ENCODE assay signal across 16 mouse cellular contexts in genomic region chr2:72173844-72174243, GRCm38 (mm10).
"Had no signal": no experiment of that assay in that cellular context is flagged by ENCODE, and none has a peak within 500 bp of the region (broad histone marks: within the 10 kb centered on the region; RNA-seq: fewer than 3 reads in every experiment).

No protein-coding gene starts in this region.

- H3K4me2 ChIP-seq: limb, embryonic 12.5 days; limb, embryonic 15.5 days; midbrain, embryonic 11.5 days had no signal

- H3K27me3 ChIP-seq: limb, embryonic 12.5 days; limb, embryonic 15.5 days had no signal

- H3K9me3 ChIP-seq: limb, embryonic 12.5 days; limb, embryonic 15.5 days had no signal

- H3K27ac ChIP-seq: left cerebral cortex, adult 2 months; limb, embryonic 12.5 days; limb, embryonic 15.5 days had no signal

- H3K9ac ChIP-seq: limb, embryonic 12.5 days; limb, embryonic 15.5 days had no signal

- H3K36me3 ChIP-seq: limb, embryonic 12.5 days; limb, embryonic 15.5 days had no signal

- DNase-seq: kidney, adult 9 months; kidney, postnatal 14 days; kidney, postnatal 4 days; layer of hippocampus, postnatal 36 days; left cerebral cortex, postnatal 4 days; lung, adult 2 months; lung, postnatal 14 days; lung, postnatal 4 days; midbrain, embryonic 14.5 days; thymus, adult 18-20 months; thymus, postnatal 4 days had no signal

- ATAC-seq: intestine, postnatal 0 days had no signal

- H3K4me3 ChIP-seq: left cerebral cortex, adult 2 months; limb, embryonic 12.5 days; limb, embryonic 15.5 days had no signal
